Mouse (Mus musculus): Measurements from ENCODE around the gene Ralgapa2. TPM values are rescaled to one million over a fixed set of nuclear protein-coding genes. Genes with fewer than 3 reads are reported as not detected.

The Ralgapa2 gene
- polyA plus RNA-seq, 1 experiment from 2014 or later = 3.6 TPM

DNA sequence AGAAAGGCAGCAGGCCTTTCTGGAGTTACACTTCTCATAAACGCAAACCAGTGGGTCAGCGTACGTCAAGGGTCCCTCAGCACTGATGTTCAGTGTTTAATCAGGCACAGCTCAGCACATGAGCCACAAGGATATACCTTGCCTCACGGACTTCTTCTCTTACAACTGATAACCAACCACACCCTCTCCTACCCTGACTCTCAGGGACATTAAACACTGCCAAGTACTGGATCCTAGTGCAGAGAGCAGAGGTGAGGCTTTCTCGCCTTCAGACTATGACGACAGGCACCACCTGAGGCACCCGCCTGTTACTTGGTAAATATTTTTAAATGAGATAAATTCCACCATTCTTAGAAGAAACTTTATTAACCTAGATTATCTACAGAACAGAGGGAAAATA, 85.8 kb downstream of the Ralgapa2 start:
- no peaks in the 10 kb centered on the region for H3K4me1 ChIP-seq (replicated peaks; ENCODE audit: insufficient read depth, low read length)
- 84% methylated on average over 7 of the region's 7 CpGs for WGBS
- H3K9me3 ChIP-seq (replicated peaks; ENCODE audit: low read length) = no peaks in the 10 kb centered on the region
- no peaks in the 10 kb centered on the region for H3K36me3 ChIP-seq (ENCODE audit: insufficient read depth, low read length)
- no peaks in the 10 kb centered on the region for H3K27me3 ChIP-seq (ENCODE audit: insufficient read depth, low read length)
- H3K9ac ChIP-seq (ENCODE audit: low read depth, low read length) = no peak overlapping the region
- H3K4me3 ChIP-seq (replicated peaks; ENCODE audit: low read depth, low read length) = no peak overlapping the region
- no peak for TF ChIP-seq CTCF (IDR thresholded peaks at IDR 0.05; ENCODE audit: low read depth)
- no peak overlapping the region for H3K27ac ChIP-seq
- no peak for ATAC-seq (replicated peaks; ENCODE audit: low FRiP score, low read depth)
- H3K4me2 ChIP-seq (ENCODE audit: low read length) = no peak overlapping the region
- no peak for DNase-seq (ENCODE audit: low spot score)

DNA sequence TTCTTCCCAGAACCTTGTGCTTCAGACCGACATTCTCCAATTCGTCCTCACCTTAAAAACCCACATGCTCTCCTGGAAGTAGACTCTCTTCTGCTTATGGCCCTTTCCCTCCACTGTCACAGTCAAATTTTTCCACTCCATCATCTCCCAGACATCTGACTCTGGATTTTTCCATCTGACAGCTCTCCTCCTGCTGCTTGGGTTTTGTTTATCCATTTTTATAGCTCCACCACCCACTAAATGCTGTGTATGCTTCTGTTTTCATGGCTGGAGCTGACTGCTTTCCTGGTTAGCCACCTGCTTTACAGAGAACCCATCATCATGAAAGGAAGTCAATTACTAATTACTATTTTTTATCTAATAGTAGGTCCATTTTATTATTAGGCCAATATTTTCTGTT, 86.9 kb downstream of the Ralgapa2 start:
- 0 out of 2 replicates have a peak, but pooled peaks cover 2% of the 10 kb centered on the region for H3K36me3 ChIP-seq (ENCODE audit: insufficient read depth, low read length)
- ATAC-seq (replicated peaks; ENCODE audit: low FRiP score, low read depth) = no peak
- TF ChIP-seq CTCF (IDR thresholded peaks at IDR 0.05; ENCODE audit: low read depth) = no peak
- H3K4me3 ChIP-seq (replicated peaks; ENCODE audit: low read depth, low read length) = no peak overlapping the region
- DNase-seq (ENCODE audit: low spot score) = no peak
- H3K27me3 ChIP-seq (ENCODE audit: insufficient read depth, low read length) = no peaks in the 10 kb centered on the region
- no peak overlapping the region for H3K27ac ChIP-seq
- H3K9ac ChIP-seq (ENCODE audit: low read depth, low read length) = no peak overlapping the region
- WGBS = 79% methylated on average over 2 of the region's 2 CpGs
- no peaks in the 10 kb centered on the region for H3K4me1 ChIP-seq (replicated peaks; ENCODE audit: insufficient read depth, low read length)
- no peak overlapping the region for H3K4me2 ChIP-seq (ENCODE audit: low read length)
- H3K9me3 ChIP-seq (replicated peaks; ENCODE audit: low read length) = no peaks in the 10 kb centered on the region

DNA sequence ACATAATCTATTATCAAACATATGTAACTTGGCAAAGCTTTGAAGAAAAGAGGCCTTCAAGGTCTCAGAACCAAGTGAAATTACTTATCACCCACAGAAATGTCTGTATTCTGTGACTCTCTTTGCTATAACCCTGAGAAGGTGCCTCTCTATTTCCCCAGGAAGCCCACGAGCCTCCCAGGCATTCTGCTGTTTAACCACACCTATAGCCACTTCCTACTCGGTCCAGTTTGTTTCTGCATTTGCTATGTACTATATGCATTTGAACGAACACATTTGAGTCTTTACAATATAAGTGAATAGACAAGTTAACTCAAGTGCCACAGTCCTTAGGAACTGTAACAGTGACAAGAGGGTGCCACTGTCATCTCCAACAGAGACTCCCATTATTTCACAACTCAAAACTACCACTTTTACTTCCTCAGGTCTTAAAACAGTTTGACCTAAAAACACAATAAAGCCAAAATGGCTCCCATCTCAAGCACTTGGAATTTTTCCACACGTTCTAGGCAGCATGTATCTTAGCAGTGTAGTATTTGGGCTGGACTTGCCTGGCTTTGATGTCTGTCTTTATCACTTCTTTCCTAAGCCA, 88.3 kb downstream of the Ralgapa2 start:
- WGBS = 82% methylated on average over 4 of the region's 4 CpGs
- Histone ChIP-seq H3K4me2 (ENCODE audit: low read length) (no peak overlapping the region), H3K27me3 (ENCODE audit: insufficient read depth, low read length) (no peaks in the 10 kb centered on the region), H3K4me1 (replicated peaks; ENCODE audit: insufficient read depth, low read length) (no peaks in the 10 kb centered on the region), H3K36me3 (ENCODE audit: insufficient read depth, low read length) (0 out of 2 replicates have a peak, but pooled peaks cover 2% of the 10 kb centered on the region), H3K9me3 (replicated peaks; ENCODE audit: low read length) (no peaks in the 10 kb centered on the region), H3K27ac (no peak overlapping the region), H3K9ac (ENCODE audit: low read depth, low read length) (no peak overlapping the region), H3K4me3 (replicated peaks; ENCODE audit: low read depth, low read length) (no peak overlapping the region)
- no peak for ATAC-seq (replicated peaks; ENCODE audit: low FRiP score, low read depth)
- no peak for DNase-seq (ENCODE audit: low spot score)
- no peak for TF ChIP-seq CTCF (IDR thresholded peaks at IDR 0.05; ENCODE audit: low read depth)

DNA sequence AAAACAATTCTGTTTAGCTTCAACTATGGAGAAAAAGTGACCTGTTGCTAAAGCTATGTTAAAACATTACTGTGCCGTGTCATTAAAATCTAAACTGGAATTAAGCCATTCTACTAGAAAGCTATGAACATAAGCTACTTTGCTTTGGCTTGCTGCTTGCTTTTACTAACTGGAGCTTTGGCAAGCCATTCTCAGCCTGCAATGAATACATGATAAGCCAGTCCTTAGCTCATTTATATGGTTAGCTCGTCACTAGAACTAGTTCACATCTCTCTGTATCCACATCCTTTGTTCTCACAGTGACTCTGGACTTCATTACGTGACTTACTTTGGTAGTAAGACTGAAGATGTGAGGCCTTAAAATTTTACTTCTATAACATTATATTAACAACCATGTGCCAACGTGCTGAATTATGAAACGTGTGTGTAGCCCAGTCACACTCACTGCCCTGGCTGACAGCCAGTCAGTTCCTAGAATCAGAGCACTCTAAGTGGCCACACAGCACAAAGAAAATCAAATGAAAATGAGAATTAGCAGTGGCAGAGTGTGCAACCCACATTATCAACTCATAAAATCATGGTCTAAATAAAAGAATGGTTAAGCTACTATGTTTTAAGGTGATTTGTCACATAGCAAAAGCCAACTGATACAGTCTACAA, 89.0 kb downstream of the Ralgapa2 start:
- 89% methylated on average over 5 of the region's 5 CpGs for WGBS
- no peak for TF ChIP-seq CTCF (IDR thresholded peaks at IDR 0.05; ENCODE audit: low read depth)
- ATAC-seq (replicated peaks; ENCODE audit: low FRiP score, low read depth) = no peak

DNA sequence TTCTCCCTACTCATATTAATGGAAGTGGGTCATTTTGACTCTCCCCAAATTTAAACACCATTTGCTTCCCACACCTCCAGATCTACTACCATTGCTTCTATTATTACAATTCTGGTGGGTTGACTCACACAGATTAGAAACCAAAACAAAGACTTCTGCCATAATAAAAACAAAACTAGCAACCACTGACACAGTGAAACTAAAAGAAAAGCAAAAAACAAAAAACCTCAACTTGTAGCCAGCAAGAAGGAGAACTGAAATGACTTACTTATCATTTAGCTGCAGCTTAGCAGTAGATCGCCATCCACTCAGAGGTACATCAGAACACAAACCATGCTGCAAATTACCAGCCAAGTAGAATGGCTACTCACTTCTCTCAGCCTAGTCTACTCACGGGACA, 95.9 kb downstream of the Ralgapa2 start:
- 84% methylated on average over 2 of the region's 2 CpGs for WGBS
- H3K9me3 ChIP-seq (replicated peaks; ENCODE audit: low read length) = no peaks in the 10 kb centered on the region
- H3K27me3 ChIP-seq (ENCODE audit: insufficient read depth, low read length) = no peaks in the 10 kb centered on the region
- no peak for TF ChIP-seq CTCF (IDR thresholded peaks at IDR 0.05; ENCODE audit: low read depth)
- H3K4me1 ChIP-seq (replicated peaks; ENCODE audit: insufficient read depth, low read length) = no peaks in the 10 kb centered on the region
- no peak overlapping the region for H3K4me2 ChIP-seq (ENCODE audit: low read length)
- no peak overlapping the region for H3K4me3 ChIP-seq (replicated peaks; ENCODE audit: low read depth, low read length)
- DNase-seq (ENCODE audit: low spot score) (no peak), ATAC-seq (replicated peaks; ENCODE audit: low FRiP score, low read depth) (no peak)
- H3K9ac ChIP-seq (ENCODE audit: low read depth, low read length) = no peak overlapping the region
- no peak overlapping the region for H3K27ac ChIP-seq
- 0 out of 2 replicates have a peak, but pooled peaks cover 2% of the 10 kb centered on the region for H3K36me3 ChIP-seq (ENCODE audit: insufficient read depth, low read length)

More for the DNA sequence above, 89.0 kb downstream of the Ralgapa2 start:
- no peak overlapping the region for H3K9ac ChIP-seq (ENCODE audit: low read depth, low read length)
- no peak overlapping the region for H3K27ac ChIP-seq
- no peaks in the 10 kb centered on the region for H3K27me3 ChIP-seq (ENCODE audit: insufficient read depth, low read length)
- H3K4me1 ChIP-seq (replicated peaks; ENCODE audit: insufficient read depth, low read length) = no peaks in the 10 kb centered on the region
- H3K4me2 ChIP-seq (ENCODE audit: low read length) = no peak overlapping the region
- 0 out of 2 replicates have a peak, but pooled peaks cover 2% of the 10 kb centered on the region for H3K36me3 ChIP-seq (ENCODE audit: insufficient read depth, low read length)
- H3K4me3 ChIP-seq (replicated peaks; ENCODE audit: low read depth, low read length) = no peak overlapping the region
- no peak for DNase-seq (ENCODE audit: low spot score)
- no peaks in the 10 kb centered on the region for H3K9me3 ChIP-seq (replicated peaks; ENCODE audit: low read length)

DNA sequence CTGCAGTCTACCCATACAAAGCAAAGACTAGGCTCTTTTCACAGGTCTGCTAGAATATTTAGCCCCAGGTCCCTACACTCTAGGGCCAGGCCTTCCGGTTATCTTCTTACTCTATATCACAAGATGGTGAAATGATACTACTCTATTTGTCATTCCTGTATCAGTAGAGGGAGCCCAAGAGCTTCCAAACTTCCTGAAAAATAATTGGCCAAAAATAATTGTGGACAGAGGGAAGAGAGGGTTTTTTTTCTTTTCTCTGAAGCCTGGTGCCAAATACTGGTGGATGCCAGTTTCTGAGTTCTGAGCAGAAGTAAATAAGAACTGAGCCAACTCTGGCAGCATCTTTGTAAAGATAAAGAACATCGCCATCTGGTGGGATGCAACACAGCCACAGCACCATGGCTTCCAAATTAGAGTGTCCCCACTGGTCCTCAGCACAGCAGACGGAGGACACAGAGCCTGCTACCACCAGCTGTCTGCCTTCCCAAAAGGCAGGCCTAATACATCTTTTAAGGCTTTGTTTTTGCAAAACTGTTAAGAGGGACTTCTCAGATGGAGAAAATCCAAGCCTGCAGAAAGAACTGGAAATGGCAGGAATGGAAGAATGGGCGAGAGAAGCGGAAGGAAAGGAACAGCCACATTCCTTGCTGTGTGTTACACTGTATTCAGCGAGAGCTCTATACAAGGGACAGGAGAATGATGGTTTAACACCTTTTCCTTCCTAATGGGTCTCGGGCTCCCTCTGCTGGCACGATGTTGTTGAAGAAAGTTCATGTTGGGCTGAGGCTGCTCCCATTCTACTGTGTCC, 97.5 kb downstream of the Ralgapa2 start:
- Histone ChIP-seq H3K27me3 (ENCODE audit: insufficient read depth, low read length) (no peaks in the 10 kb centered on the region), H3K4me1 (replicated peaks; ENCODE audit: insufficient read depth, low read length) (no peaks in the 10 kb centered on the region), H3K36me3 (ENCODE audit: insufficient read depth, low read length) (peaks cover 3% of the 10 kb centered on the region; the same call in 1 of the 2 replicates), H3K9me3 (replicated peaks; ENCODE audit: low read length) (no peaks in the 10 kb centered on the region), H3K9ac (ENCODE audit: low read depth, low read length) (no peak overlapping the region), H3K27ac (no peak overlapping the region), H3K4me3 (replicated peaks; ENCODE audit: low read depth, low read length) (no peak overlapping the region), H3K4me2 (ENCODE audit: low read length) (no peak overlapping the region)
- DNase-seq (ENCODE audit: low spot score) (peak; percentile 90), ATAC-seq (replicated peaks; ENCODE audit: low FRiP score, low read depth) (peak; percentile 71; the same call in 1 of the 2 replicates)
- peak; percentile 88 for TF ChIP-seq CTCF (IDR thresholded peaks at IDR 0.05; ENCODE audit: low read depth)
- WGBS = 34% methylated on average over 8 of the region's 8 CpGs

Data from kidney, postnatal 0 days (tissue).